Mouse (Mus musculus): ENCODE measurements around the gene Hoxd4.

Hoxd4 gene

DNA sequence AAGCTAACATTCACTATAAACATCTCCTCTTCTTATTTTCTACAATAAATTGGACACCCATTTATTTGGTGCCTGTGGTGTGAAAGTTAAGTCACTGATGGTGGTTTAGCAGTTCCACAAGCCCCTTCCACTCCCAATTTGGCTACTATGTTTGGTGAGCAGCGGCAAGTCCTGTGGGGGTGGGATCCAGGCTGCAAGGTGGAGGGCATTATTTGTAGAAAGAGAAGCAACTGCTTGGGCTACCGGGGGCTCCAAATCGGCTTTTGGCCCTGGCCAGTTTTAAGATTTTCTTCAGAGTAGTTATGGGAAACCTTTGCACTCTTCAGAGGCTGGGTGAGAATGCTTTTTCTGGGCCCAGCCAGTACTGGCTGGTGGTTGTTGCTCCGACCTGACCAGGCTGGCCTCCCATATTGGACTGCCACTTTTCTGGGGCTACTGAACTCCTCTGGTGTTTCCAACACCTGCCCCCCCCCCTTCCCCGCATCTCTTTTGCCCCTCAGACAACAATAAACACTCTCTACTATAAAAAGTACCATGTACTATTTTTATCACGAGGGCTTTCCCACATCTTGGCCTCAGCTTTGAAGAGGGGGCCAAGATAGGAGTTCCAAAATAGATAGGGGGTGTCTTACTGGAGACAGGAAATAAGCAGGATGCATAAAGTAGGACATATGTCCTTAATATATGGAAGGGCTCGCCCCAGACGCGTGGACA lies 20.2 kb downstream of the Hoxd4 start:
- DNase-seq: no peak

DNA sequence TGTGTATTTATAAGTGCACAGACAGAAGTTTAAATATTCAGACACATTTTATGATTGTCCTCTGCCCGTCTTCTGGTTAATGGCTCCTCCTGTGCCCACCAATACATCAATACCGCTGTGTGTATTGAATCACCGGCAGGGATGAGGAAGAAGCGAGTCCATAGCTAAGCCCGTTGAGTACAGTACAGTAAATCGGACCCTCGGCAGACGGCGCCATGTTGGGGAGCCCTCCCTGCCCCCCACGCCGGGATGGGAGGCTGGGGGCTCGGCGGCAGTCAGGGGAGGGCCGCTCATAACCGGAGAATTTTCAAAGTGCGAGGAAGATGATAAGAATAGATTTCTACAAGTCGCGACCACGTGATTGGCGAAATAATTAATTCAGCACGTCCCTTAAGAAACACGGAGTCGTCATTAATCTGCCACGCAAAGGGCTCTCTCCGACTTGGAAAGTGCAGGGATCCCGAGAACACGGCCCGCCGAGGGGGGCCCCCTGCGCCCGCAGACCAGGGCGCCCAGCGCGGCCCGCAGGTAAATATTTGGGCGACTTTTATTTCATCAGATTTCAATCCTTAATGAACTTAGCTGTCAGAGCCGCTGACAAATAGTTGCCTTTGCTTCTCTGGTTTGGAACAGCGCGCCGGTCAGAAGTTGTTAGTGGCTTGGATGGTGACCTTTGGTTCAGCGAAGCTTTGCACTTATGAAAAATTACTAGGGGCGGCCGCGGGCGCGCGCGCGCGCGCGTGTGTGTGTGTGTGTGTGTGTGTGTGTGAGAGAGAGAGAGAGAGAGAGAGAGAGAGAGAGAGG lies 21.0 kb downstream of the Hoxd4 start:
- DNase-seq: no peak

DNA sequence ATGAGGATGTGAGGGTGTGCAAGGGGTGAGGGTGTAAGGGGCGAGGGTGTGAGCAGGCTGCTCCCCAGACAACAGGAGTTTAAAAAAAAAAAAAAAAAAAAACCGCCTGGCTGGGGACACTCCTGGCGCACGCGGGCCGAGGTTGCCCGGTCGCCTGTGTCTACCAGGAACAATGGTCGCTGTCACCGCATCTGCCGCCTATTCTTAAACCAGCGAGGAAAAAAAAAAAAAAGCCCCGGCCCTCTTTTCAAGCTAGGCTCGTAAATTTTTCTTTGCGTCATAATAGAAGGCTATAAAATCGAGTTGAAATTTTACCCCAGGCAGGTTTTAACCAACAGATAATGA lies 21.6 kb downstream of the Hoxd4 start:
- no peak for DNase-seq

DNA sequence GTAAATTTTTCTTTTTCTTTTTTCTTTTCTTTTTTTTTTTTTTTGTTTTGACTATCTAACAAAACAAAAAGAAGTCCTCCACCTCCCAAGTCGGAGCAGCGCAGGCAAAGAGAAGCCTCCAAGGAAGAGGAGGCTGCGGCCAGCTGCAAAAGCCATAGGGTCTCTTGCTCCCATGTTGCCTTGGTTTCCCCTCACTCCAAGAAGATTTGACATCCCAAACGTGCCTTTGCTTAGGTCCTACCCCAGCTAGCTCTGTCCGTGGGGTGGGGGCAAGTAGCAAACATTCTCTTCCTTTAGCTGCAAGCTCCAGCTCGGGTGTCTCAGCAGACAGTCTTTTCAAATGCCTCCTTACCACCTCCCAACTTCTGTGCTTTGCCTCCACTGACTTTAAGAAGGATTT lies 22.0 kb downstream of the Hoxd4 start:
- no peak for DNase-seq

DNA sequence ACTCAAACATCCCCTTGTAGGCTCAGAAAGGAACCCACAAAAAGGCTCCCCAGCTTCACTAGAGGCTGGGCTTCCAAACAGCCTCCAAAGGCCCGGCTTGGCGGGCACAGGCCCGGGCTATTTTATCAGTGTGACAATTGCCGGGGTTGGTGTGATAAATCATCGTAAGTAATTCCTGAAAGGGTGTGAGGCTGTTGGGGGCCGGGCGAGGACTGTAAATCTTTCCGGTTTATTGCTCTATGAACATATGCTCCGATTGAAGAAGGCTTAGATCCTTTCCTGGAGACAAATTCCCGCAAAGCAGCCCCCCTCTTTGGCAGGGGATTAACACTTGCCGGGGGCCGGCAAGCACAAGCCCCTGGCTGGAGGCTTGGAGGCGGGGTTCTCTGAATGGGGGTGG lies 22.7 kb downstream of the Hoxd4 start:
- no peak for DNase-seq

DNA sequence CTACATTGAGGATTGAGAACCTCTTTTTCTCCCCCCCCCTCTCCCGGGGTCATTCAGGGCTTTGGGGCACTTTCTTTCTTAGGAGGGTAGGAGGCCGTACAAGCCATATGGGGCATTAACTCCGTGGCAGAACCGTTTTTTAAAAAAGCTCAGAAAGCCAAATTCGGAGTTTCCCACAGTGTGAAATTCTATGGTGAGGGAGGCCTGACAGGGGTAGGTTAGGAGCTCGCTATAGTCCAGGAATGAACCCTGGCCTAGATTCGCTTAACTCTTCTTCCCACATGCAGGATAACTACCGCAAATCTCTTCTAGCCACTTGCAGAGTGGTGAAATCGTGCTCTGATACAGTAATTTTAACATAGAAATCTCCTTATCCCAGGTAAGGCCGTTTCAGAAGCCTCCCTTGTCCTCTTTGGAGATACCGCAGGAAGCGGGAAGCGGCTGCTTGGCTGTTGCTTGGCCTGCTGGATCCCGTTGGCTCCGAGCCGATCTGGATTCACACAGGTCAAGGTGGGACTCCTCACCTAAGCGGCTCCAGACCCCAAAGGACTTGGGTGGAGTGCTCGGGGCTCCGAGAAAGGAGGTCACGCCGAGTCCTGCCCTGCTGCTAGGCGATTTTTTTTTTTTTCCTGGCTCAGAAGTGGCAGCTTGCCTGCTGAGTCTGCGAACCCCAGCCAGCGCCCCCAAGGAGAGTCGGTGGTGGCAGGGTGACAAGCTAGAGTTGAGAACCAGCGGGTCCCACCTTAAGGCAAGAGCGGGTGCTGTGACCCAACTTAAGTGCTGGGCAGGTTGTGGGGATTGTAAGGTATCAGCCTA lies 23.5 kb downstream of the Hoxd4 start:
- no peak for DNase-seq

DNA sequence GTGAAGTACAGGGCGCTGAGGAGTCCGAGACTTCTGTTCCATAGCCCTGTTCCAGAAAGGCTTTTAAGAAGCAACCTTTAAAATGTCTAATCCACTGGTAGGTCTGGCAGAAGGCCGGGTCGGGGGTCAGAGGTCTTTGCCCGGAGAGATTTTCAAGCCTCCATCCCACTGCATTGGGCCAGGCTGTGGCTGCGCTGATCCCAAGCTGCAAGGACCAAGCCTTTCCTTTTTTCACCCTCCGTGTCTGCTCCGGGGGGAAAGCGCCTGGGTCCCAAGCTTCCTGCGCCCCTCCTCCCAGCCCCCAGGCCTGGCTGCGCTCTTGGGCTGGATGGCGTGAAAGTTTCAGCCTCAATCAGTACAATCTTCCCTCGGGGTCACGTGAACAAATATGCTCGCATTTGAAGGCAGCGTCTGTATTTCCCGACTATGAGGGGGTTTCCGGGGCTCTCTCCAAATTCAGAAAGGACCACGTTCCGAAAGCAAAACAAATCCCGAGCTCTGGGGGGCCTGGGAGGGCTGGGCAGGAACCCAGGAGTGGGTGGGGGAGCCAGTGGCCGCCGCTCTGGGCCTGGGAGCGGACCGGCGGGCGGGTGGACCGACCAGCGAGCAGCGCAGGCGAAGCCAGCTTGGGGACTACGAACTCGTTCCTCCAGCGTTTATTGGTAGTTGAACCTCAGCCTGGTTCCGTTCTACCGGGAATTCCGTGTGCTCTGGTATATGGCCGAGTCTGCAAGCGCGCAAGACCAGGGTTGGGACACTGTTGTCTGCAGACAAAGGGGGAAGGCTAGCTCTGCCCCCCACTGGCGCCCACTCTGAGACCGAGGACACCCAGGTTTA lies 24.3 kb downstream of the Hoxd4 start:
- peak; percentile 8 for DNase-seq

DNA sequence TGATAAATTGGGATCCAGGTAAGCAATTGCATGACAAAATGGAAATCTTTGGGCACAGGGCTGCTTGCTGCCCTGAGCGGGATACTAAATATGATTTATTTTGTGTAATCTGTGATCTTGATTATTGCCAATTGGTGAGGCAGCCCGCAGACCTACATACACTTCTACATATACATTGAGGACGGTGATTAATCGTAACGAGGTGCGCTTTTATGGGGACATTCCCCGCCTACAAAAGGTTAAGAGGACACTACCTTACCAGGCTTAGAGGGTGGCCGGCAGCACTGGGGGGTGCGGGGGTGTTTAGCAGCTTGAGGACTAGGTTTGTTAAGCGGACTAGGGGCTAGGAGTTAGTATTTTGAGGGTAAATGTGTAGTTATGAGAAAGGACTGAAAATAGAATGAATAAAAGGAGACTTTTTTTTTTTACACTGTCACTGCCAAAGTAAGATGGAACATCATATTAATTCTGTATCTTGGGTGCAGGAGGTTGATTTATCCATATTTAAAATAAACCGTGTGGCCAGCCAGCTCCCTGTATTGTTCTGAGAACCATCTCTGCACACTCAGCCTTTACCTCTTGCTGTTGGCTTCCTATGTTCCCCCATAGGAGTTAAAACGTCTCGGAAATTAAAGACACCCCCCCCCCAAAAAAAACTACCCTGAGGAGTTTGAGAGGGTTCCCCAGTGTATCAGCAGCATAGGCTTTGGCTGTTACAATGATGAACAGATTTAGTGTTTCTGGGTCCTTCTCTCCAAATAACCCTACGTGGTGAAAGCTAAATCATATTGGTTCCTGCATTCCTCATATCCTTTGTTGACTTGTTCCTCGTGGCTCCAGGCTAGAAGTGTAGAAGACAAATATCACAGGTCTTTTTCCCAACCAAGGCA lies 25.2 kb downstream of the Hoxd4 start:
- DNase-seq: no peak

DNA sequence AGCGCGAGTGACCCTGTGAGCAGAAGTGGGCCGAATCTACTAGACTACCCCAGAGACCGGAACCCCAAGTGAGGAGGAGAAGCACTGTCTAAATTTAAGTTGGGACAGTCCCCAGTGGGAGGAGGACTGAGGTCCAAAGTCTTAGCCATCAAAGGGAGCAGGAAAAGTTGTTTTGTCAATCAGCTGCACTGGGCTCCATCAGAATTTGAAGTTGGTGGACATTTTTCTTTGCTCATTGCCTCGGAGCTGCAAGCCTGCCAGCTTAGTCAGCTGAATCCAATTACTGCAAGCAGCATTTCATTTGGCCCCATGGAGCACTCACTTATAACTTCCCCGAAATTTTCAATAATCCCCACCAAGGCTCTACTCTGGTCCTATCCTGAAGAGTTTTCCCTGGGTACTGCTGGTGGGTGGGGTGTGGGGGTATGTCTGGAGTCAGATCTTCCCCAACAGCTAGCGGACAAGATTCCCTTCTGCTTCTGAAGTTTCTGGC lies 25.9 kb downstream of the Hoxd4 start:
- DNase-seq: peak; percentile 4

DNA sequence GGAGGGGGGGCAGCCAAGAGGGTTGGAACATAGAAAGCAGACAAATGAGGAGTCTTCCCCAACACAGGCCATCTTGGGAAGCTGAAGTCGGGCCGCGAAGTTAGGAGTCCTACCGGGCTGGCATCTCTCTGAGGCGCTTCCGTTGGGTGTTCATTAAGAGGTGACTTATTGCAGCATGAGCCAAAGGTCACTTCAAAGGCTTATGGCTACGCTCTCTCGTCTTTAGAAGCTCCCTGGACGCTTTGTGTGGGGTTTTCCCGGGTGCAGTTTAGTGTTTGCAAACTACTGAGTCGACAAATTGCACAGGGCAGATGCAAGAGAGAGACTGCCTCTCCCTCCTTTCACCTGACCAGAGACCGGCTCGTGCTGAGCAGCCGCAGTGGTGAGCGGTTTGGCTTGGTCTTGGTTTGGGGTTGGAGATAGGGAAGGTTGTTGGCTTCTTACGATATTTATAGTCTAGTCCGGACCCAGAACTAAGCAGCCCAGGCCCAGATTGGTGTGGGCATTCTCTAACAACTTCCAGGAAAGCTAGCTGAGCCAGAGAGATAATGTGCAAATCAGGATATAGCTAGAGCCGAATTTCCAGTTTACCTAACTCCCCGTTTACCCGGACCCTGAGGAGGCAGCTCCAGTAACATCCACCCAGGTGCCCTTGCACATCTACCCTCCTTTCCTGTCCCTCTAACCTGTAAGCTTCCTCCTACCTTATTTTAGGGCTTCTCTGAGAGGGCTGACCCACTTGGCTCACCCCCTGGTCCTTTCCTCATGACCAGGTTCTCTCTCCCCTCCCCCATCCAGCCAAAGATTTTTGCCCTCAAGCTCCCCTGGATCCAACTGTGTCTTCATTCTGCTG lies 27.1 kb downstream of the Hoxd4 start:
- no peak for DNase-seq

DNA sequence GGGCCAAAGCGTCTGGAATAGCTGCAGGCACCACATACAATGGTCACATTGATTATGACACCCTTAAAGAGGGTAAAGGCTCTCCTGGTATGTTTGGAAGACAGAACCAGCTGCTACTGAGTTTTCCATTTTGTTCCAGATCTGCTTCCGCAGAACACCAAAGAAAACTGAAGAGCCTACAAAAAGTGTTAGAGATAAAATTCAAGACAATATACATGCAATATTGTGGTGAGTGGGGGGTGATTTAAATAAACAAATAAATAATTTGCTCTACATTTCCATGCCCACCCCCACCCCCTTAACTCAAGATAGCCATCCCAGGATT lies 27.7 kb downstream of the Hoxd4 start:
- DNase-seq: no peak

DNA sequence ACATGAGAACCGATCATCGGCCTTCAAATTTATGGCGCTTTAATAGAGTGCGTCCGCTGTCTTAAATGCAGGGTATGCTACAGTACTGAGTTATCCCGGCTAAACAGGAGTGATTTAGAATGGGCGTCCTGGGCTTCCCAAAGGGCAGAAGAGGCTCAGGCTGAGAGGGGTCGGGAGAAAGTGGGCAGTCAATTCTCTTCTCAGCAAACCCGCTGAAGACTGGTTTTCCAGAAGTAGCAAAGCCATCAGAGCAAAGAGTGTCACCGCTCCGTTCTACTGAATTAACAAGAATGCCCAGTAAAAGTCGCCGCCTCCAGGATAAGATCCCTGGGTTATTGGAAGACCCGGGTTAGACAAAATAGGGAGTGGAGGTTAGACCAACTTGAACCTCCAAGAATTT lies 28.1 kb downstream of the Hoxd4 start:
- no peak for DNase-seq

DNA sequence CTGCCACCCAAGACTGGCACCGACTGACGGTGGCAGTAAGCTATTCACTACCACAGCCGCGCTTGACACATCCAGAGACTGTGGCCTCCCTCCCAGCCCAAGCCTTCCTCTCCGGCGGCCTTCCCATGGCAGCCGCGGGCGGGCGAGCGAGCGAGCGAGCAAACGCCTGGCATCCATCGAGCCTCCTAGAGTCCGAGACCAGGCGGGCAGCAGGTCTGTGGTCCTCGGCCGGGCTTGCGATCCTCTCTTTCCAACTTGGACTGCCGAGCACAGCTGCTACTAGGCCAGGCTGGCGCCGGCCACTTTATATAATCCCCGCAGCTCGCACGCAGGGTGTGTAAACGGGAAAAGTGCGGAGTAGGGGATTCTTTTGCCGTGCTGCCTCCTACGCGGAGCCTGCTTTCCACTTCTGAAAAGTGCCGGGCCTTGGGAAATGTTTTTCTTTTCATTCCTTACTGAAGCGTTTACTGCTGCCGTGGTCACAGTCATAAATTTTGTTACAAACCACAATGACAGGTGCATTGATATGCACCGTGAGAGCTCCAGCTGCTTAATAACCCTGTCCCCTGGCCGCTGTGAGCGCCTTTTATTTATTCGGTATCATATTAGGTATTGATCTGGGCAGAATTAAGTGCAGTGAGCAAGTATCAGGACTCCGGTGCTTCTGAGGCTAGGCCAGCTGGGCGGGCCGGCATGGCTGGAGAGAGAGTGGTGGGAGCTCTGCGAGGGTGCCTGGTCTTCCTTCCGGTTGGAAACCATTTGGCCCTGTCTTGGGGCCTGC lies 28.8 kb downstream of the Hoxd4 start:
- peak; percentile 12 for DNase-seq

DNA sequence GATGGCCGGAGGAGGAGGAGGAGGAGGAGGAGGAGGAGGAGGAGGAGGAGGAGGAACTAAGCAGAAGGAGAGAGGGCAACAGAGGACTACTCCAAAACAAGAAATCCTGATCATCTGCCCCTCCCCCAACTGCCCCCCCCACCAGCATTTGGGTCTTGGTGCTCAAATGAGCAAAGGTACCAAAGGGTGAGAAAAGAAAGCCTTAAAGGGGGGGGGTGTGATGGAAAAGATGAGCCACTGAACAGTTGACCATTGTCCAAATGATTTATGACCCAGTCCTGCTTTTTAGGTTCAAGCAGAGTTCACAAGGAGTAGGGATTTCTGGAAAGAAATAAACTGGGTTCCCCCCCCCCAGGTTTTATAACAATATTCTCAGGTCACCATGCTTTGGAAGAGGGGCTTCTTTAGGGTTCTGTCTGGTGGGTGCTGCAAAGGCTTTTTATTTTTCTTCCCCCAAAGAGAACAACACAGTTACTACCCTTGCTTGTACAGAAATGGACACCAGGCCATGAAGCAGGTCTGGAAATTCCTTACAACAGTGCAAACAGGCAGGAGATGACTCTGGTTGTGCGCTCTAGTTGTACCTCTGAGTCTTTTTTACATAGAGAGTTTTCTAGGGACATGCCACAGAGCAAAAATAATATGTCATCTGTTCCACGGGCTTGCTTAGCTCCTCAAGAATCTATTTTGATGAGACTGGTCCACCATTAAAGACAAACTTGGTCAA lies 29.7 kb downstream of the Hoxd4 start:
- DNase-seq: peak; percentile 1

DNA sequence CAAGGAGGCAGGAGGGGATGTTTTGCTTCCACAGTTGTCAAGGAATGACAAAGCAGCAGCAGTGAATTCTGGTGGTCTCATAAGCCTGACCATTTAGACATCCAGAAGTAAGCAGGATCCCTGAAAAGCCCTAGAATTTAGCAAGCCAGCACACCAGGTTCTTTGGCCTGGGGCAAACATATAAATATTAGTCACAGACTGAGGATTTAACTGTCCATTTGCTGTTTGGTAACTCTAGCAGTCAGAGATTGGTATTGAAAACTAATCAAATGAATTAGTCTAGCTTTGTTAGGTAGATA lies 30.2 kb downstream of the Hoxd4 start:
- no peak for DNase-seq

DNA sequence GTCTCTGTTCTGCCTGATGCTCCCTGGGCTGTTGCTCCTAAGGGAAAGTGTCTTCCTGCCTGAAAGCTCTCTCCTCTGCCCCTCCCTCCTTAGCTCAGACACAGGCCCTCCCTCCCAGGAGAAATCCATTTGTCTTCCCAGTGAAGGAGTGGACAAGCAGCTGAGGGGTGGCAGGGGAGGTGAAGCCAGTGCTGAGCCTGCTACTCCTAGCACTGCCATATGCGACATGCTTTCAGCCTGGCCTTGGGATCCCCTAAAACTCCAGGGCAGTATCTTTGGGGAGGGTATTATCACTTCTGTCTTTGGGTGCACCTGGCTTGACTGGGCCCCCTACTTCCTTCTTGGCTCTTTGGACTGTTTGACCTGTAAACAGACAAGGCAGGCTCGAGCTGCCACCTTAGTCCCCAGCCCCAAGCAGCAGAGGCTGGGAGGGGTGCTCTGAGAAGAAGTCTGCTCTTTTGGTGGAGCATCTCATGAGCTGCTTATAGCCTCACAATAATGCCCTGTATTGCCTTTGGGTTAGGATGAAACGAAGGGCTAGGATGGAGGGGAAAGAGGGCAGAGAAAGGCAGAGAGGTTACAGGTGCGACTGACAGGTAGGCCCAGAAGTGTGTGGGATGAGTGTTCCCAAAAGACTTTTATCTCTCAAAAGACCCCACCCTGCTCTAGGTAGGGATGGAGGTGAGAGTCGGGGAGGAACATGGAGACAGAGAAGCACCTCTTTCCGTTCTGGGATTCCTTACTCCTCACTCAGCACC lies 34.0 kb downstream of the Hoxd4 start:
- DNase-seq: no peak

DNA sequence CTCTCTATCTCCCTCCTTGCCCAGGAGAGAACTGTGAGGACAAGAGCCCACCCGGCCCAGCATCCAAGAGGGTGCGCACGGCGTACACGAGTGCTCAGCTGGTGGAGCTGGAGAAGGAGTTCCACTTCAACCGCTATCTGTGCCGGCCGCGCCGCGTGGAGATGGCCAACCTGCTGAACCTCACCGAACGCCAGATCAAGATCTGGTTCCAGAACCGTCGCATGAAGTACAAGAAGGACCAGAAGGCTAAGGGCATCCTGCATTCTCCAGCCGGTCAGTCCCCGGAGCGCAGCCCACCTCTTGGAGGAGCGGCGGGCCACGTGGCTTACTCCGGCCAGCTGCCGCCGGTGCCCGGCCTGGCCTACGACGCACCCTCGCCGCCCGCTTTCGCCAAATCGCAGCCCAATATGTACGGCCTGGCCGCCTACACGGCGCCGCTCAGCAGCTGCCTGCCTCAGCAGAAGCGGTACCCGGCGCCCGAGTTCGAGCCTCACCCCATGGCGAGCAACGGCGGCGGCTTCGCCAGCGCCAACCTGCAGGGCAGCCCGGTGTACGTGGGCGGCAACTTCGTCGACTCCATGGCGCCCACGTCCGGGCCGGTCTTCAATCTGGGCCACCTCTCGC lies 34.7 kb downstream of the Hoxd4 start:
- no peak for DNase-seq

DNA sequence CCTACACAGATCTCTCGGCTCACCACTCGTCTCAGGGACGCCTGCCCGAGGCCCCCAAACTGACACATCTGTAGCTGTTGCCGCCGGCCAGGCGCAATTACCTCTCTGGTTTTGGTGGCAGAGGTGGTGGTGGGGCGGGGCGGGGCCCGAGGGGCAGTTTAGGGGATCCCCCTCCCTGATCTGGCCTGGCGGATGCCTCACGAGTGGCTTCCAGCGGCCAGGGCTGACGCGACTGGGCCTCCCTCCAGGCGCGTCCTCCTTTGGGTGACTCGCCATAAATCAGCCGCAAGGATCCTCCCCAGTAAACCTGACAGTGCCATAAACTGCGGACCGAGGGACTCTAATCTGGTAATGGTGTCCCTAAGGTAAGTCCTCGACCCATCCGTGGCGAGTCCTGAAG lies 35.3 kb downstream of the Hoxd4 start:
- no peak for DNase-seq
